Mouse (Mus musculus) G1E (cell line): ENCODE results near the gene D630045J12Rik. TPM values are rescaled to one million over a fixed set of nuclear protein-coding genes. Genes with fewer than 3 reads are reported as not detected.

Source experiments
- ATAC-seq: 2 replicates; pipeline ENCODE4 v1.8.0; 2016; ENCODE audit warnings: mild to moderate bottlenecking; ENCODE audit not compliant: insufficient number of reproducible peaks, poor library complexity, low FRiP score, severe bottlenecking; ENCODE audit errors: extremely low read depth
- DNase-seq: peaks from one replicate; pipeline ENCODE4 v3.0.0; 2012; ENCODE audit warnings: low spot score
- H3K27me3 ChIP-seq: 2 replicates; pipeline ENCODE4 v1.6.1; 2012; ENCODE audit warnings: mild to moderate bottlenecking, low read length, inconsistent platforms; ENCODE audit not compliant: insufficient read depth
- H3K36me3 ChIP-seq: replicated peaks from 2 replicates; pipeline ENCODE3; 2012; ENCODE audit warnings: mild to moderate bottlenecking, inconsistent platforms
- H3K4me1 ChIP-seq: 2 replicates; pipeline ENCODE4 v1.6.1; 2012; ENCODE audit warnings: low read depth, low read length, inconsistent platforms, mixed read lengths; ENCODE audit not compliant: insufficient read depth
- H3K4me3 ChIP-seq: 2 replicates; pipeline ENCODE4 v1.5.1; 2012; ENCODE audit warnings: low read depth, mild to moderate bottlenecking, inconsistent platforms, low read length, moderate library complexity, mixed read lengths
- H3K9me3 ChIP-seq: replicated peaks from 2 replicates; pipeline ENCODE4 v1.6.1; 2012; ENCODE audit warnings: inconsistent platforms
- CTCF ChIP-seq: IDR thresholded peaks from 2 replicates; pipeline ENCODE4 v1.5.1; 2012; ENCODE audit warnings: low read depth, low read length, inconsistent platforms, mixed read lengths
- GATA1 ChIP-seq: IDR thresholded peaks from 2 replicates; pipeline ENCODE4 v1.6.1; 2012; ENCODE audit warnings: borderline replicate concordance, low read length, inconsistent platforms, mixed read lengths
- GATA2 ChIP-seq: IDR thresholded peaks from 2 replicates; pipeline ENCODE4 v1.6.1; 2012; ENCODE audit warnings: low read depth, low read length, inconsistent platforms, borderline replicate concordance
- POLR2AphosphoS5 ChIP-seq: IDR thresholded peaks from 2 replicates; pipeline ENCODE4 v1.6.1; 2012; ENCODE audit warnings: low read depth, low read length, inconsistent platforms; ENCODE audit not compliant: insufficient replicate concordance
- TAL1 ChIP-seq: conservative IDR thresholded peaks from 2 replicates; pipeline ENCODE4 v1.6.1; 2012; ENCODE audit warnings: low read depth, low read length, inconsistent platforms, mixed read lengths
- polyA plus RNA-seq: library from polyadenylated mRNA; stranded (reverse); fragments of >175 nt; gene quantifications from 2 replicates; pipeline ENCODE4 v1.2.3, GENCODE M21; 2012
- total RNA-seq, 2 experiments: library from RNA; stranded (forward) in 1 of 2; stranded (reverse) in 1 of 2; fragments of 200-1000 nt in 1 of 2; fragments of >200 nt in 1 of 2; fragmentation: Nextera tagmentation in 1 of 2; gene quantifications; 2 replicates each; pipeline ENCODE4 v1.2.3; 2014 to 2017

Gene D630045J12Rik
- total and polyA plus RNA-seq, 3 experiments: 0.01 to 0.38 TPM; not detected in 1

DNA sequence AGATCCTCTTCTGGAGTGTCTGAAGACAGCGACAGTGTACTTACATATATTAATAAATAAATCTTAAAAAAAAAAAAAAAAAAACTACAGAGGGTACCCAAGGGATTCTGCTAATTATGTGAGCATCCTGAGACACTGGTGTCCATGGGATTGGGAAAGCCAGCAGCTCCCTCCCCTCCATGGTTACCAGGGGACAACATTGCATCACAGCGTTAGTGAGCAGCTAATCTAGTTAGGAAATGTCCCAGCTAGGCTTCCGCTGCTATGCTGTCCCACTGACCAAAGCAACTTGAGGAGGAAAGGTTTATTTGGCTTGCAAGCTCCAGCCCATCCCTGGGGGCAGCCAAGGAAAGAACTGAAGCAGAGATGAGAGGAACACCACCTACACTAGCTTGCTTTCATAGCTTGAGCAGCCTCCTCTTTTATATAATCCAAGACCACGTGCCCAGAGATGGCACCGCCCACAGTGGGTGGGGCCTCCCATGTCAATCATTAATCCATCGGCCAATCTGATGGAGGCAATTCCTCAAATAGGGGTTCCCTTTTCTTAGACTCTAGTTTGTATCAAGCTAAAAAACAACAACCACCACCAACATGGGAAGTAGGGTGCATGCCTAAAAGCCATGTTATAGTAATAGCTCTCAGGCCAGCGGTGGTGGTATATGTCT lies 17.7 kb downstream of the D630045J12Rik start:
- H3K4me3 ChIP-seq: no peak overlapping the region
- peaks cover 13% of the 10 kb centered on the region for H3K27me3 ChIP-seq
- TF ChIP-seq GATA2 (no peak), POLR2AphosphoS5 (no peak), GATA1 (no peak), CTCF (no peak), TAL1 (no peak)
- DNase-seq: no peak
- H3K9me3 ChIP-seq: no peaks in the 10 kb centered on the region
- no peaks in the 10 kb centered on the region for H3K4me1 ChIP-seq
- H3K36me3 ChIP-seq: no peaks in the 10 kb centered on the region
- no peak for ATAC-seq

DNA sequence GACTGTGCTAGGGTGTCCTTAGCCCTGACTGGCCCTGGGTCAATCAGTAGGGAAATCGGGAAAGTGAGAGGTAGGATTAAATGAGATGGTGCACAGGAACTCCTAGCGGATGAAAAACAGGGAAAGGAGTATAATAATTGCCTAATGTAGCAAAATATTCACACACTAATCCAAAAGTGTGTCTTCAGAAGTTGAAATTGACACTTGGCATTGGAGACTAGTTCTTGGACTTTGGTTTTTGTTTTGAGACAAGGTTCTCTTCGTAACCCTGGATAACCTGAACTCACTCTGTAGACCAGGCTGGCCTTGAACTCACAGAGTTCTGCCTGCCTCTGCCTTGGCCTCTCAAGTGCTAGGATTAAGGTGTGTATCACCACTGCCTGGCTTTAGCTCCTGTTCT lies 20.0 kb downstream of the D630045J12Rik start:
- Histone ChIP-seq H3K4me1 (no peaks in the 10 kb centered on the region), H3K9me3 (no peaks in the 10 kb centered on the region), H3K36me3 (no peaks in the 10 kb centered on the region), H3K4me3 (no peak overlapping the region), H3K27me3 (peaks cover 8% of the 10 kb centered on the region; the same call in 1 of the 2 replicates)
- TF ChIP-seq TAL1 (no peak), CTCF (no peak), POLR2AphosphoS5 (no peak), GATA1 (no peak)
- no peak for ATAC-seq
- no peak for DNase-seq

DNA sequence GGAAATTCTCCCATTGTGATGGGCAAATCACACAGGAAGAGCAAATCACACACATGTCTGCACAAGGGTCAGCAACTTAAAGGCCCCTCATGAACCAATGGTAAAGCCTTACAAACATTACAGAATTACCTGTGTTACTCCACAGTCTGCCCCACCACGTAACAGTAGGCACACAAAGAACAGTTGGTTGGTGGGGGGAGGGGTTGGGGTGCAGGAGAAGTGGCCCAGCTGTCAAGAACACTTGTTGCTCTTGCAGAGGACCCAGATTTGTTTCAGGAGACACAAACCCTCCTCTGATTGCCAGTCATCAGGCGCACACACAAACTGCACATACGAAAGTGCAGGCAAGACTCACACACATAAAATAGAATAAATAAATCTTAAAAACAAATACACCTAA lies 20.9 kb downstream of the D630045J12Rik start:
- no peak overlapping the region for H3K4me3 ChIP-seq
- no peaks in the 10 kb centered on the region for H3K4me1 ChIP-seq
- TF ChIP-seq CTCF (no peak), GATA1 (no peak), TAL1 (no peak), POLR2AphosphoS5 (no peak), GATA2 (no peak)
- ATAC-seq: no peak
- no peak for DNase-seq
- peaks cover 8% of the 10 kb centered on the region; the same call in 1 of the 2 replicates for H3K27me3 ChIP-seq
- no peaks in the 10 kb centered on the region for H3K9me3 ChIP-seq
- no peaks in the 10 kb centered on the region for H3K36me3 ChIP-seq

DNA sequence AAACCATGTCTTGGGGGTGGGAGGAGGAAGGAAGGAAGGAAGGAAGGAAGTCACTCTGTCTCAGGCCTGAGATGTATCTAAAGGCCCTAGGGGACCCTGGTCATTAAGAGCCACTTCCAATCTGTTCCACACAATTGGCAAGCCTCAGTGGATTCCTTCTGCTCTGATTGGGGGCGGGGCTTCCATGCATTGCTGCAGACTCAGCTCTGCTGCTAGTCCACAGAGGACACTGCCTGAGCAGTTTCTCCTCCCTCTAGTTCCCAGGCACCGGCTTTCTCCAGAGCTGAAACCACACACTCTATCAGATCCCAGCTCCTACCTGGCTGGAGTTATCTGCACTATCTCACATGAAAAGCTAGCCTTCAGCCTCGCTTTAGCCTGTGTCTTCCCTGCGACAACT lies 21.8 kb downstream of the D630045J12Rik start:
- no peak for TF ChIP-seq CTCF
- no peak for TF ChIP-seq POLR2AphosphoS5
- TF ChIP-seq GATA2: no peak
- no peak for TF ChIP-seq GATA1
- TF ChIP-seq TAL1: no peak
- no peak for DNase-seq
- Histone ChIP-seq H3K27me3 (peaks cover 9% of the 10 kb centered on the region), H3K36me3 (no peaks in the 10 kb centered on the region), H3K9me3 (no peaks in the 10 kb centered on the region), H3K4me1 (no peaks in the 10 kb centered on the region), H3K4me3 (no peak overlapping the region)
- no peak for ATAC-seq

DNA sequence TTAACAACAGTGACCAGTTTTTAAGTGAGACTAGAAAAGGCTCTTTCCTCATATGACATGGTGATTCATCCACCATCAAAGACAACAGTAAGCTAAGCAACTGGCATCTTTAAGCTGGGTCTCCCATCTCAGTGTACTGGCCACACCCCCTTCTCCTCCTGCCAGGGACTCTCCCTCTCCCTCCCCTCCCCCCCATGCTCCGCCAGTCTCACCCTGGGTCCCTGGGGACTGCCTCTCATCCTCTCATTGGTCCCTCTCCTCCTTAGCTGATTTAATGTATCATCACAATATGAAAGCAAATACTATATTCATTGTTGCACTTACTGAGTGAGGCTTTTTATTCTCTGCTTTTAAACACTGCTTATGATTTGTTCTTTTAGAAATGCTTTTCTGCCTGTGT lies 29.7 kb downstream of the D630045J12Rik start:
- Histone ChIP-seq H3K4me1 (no peaks in the 10 kb centered on the region), H3K4me3 (no peak overlapping the region), H3K9me3 (no peaks in the 10 kb centered on the region), H3K36me3 (no peaks in the 10 kb centered on the region), H3K27me3 (peaks cover 5% of the 10 kb centered on the region)
- TF ChIP-seq POLR2AphosphoS5 (no peak), GATA1 (no peak), TAL1 (no peak), CTCF (no peak), GATA2 (no peak)
- ATAC-seq: no peak
- DNase-seq: no peak

DNA sequence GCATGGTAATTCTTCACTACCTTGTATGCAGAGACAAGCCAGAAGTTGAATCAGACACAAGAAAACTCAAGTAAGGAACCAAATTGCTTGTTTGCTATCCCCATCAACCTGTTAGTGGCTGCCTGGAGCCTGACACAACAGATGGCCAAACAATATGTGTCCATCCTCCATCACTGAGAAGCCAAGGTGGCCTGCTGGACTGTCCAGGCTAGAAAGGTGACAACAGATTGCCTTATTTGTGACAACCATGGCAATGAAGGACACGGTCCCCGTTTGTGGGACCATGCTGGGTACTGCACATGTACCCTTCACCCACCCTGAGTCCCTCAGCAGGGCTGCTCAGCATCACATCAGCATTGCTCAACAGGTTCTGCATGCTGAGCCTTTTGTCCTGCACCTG lies 34.5 kb downstream of the D630045J12Rik start:
- Histone ChIP-seq H3K27me3 (peaks cover 3% of the 10 kb centered on the region; the same call in 1 of the 2 replicates), H3K4me1 (no peaks in the 10 kb centered on the region), H3K9me3 (no peaks in the 10 kb centered on the region), H3K36me3 (no peaks in the 10 kb centered on the region), H3K4me3 (no peak overlapping the region)
- ATAC-seq (no peak), DNase-seq (no peak)
- no peak for TF ChIP-seq GATA1
- no peak for TF ChIP-seq CTCF
- TF ChIP-seq TAL1: no peak
- no peak for TF ChIP-seq GATA2
- no peak for TF ChIP-seq POLR2AphosphoS5
